In the genomic region with DNA sequence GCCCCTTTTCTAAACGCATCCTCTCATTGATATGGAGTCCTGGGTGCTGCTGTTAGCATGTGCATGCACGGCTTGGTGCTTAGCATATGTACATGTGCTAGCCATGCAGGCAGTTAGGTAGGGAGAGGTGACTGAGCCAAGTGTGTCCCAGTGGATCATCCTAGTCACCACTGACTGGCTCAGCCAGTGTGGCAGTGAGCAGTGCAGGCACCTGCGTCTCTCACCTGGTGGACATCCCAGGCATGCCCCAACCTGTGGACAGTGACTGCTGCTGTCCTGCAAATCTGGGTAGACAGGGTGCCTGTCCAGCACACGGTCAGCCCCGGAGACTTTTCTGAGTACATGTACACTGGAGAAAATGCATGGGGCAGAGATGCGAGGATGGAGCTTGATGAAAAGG, we compare ENCODE assay signal across 15 mouse cellular contexts. TPM values are rescaled to one million over a fixed set of nuclear protein-coding genes. Genes with fewer than 3 reads are reported as not detected.
A peak's percentile ranks its signal among the peaks of the same experiment; 100 is the strongest.
DNase-seq lines count a peak whose midpoint lies in the region; ATAC-seq and TF ChIP-seq lines count a peak whose summit lies in the region.
"Had no signal": no experiment of that assay in that cellular context is flagged by ENCODE, and none has a peak within 500 bp of the region (broad histone marks: within the 10 kb centered on the region; RNA-seq: fewer than 3 reads in every experiment).

No protein-coding gene starts in this region.

- no peak for DNase-seq in heart, adult 2 months
- DNase-seq in heart, postnatal 36 days: no peak
- no peak for DNase-seq in neural tube, embryonic 10.5 days (ENCODE audit: extremely low spot score, low spot score)
- no peak for DNase-seq in limb, embryonic 14.5 days (ENCODE audit: low spot score)
- DNase-seq in B cell, adult 2 months: no peak
- DNase-seq: cerebellum, postnatal 14 days had no signal

- H3K4me2 ChIP-seq in neural tube, embryonic 13.5 days: no peak overlapping the region
- H3K4me2 ChIP-seq in limb, embryonic 14.5 days (replicated peaks; ENCODE audit: low read depth, low read length, severe bottlenecking): no peak overlapping the region
- H3K4me2 ChIP-seq: embryonic facial prominence, embryonic 12.5 days; heart, embryonic 11.5 days; liver, embryonic 12.5 days; midbrain, embryonic 12.5 days had no signal

- no peak overlapping the region for H3K9ac ChIP-seq in heart, adult 2 months (ENCODE audit: low read depth, low read length)
- H3K9ac ChIP-seq in neural tube, embryonic 13.5 days: no peak overlapping the region
- no peak overlapping the region for H3K9ac ChIP-seq in limb, embryonic 14.5 days (ENCODE audit: low read depth, low read length, severe bottlenecking)
- H3K9ac ChIP-seq: embryonic facial prominence, embryonic 12.5 days; liver, embryonic 12.5 days; midbrain, embryonic 12.5 days had no signal

- WGBS in heart, adult 2 months: 98% methylated on average over 6 of the region's 6 CpGs
- 96% methylated on average over 6 of the region's 6 CpGs for WGBS in neural tube, embryonic 13.5 days
- 94% methylated on average over 6 of the region's 6 CpGs for WGBS in limb, embryonic 14.5 days

- H3K9me3 ChIP-seq in neural tube, embryonic 13.5 days: no peaks in the 10 kb centered on the region
- H3K9me3 ChIP-seq in limb, embryonic 14.5 days (ENCODE audit: control insufficient read depth, low read length): no peaks in the 10 kb centered on the region
- H3K9me3 ChIP-seq: embryonic facial prominence, embryonic 12.5 days; liver, embryonic 12.5 days had no signal

- H3K79me2 ChIP-seq in heart, adult 2 months (replicated peaks; ENCODE audit: control insufficient read depth, insufficient read depth, low read length): no peaks in the 10 kb centered on the region

- intact Hi-C loops in heart, adult 2 months (cut with DNase I): no loop called here
- intact Hi-C loops in heart, postnatal 36 days (cut with DNase I): no loop called here

- ATAC-seq in neural tube, embryonic 13.5 days (ENCODE audit: low read depth): no peak
- ATAC-seq in limb, embryonic 14.5 days (ENCODE audit: low FRiP score, low read depth): no peak
- ATAC-seq in erythroid progenitor cell, adult 5-6 weeks (replicated peaks; ENCODE audit: low FRiP score, poor library complexity, severe bottlenecking): no peak
- ATAC-seq: intestine, postnatal 0 days; liver, embryonic 12.5 days; lung, postnatal 0 days had no signal

- TF ChIP-seq EP300 in heart, adult 2 months (IDR thresholded peaks at IDR 0.05; ENCODE audit: insufficient read depth, low read depth, low read length): no peak

- H3K27ac ChIP-seq in heart, adult 2 months: peak overlapping the region; percentile 58; the same call in 1 of the 2 replicates
- H3K27ac ChIP-seq in neural tube, embryonic 13.5 days (replicated peaks): peak overlapping the region; percentile 87; the same call in 1 of the 2 replicates
- peak overlapping the region; percentile 84; the same call in 1 of the 2 replicates for H3K27ac ChIP-seq in limb, embryonic 14.5 days (replicated peaks; ENCODE audit: low read depth, low read length)
- H3K27ac ChIP-seq: liver, embryonic 12.5 days; midbrain, embryonic 12.5 days had no signal

- no peak for TF ChIP-seq CTCF in heart, adult 2 months (IDR thresholded peaks at IDR 0.05)

- no peaks in the 10 kb centered on the region for H3K36me3 ChIP-seq in heart, adult 2 months (ENCODE audit: control insufficient read depth, insufficient read depth, low read length)
- H3K36me3 ChIP-seq in neural tube, embryonic 13.5 days: peaks cover 13% of the 10 kb centered on the region; the same call in 1 of the 2 replicates
- H3K36me3 ChIP-seq in limb, embryonic 14.5 days (ENCODE audit: control insufficient read depth, insufficient read depth, low read length): peaks cover 42% of the 10 kb centered on the region
- H3K36me3 ChIP-seq: liver, embryonic 12.5 days had no signal

- peaks cover 20% of the 10 kb centered on the region for H3K4me1 ChIP-seq in heart, adult 2 months (ENCODE audit: control insufficient read depth, insufficient read depth, low read length)
- H3K4me1 ChIP-seq in neural tube, embryonic 13.5 days (replicated peaks): peaks cover 38% of the 10 kb centered on the region
- H3K4me1 ChIP-seq in limb, embryonic 14.5 days (ENCODE audit: control insufficient read depth, insufficient read depth, low read length): peaks cover 50% of the 10 kb centered on the region

- no peak overlapping the region for H3K4me3 ChIP-seq in heart, adult 2 months
- H3K4me3 ChIP-seq in neural tube, embryonic 13.5 days: no peak overlapping the region
- no peak overlapping the region for H3K4me3 ChIP-seq in limb, embryonic 14.5 days (replicated peaks; ENCODE audit: low read length)
- H3K4me3 ChIP-seq: embryonic facial prominence, embryonic 12.5 days; liver, embryonic 12.5 days; midbrain, embryonic 12.5 days had no signal

- no peaks in the 10 kb centered on the region for H3K27me3 ChIP-seq in heart, adult 2 months (ENCODE audit: control insufficient read depth, insufficient read depth, low read length)
- no peaks in the 10 kb centered on the region for H3K27me3 ChIP-seq in neural tube, embryonic 13.5 days
- no peaks in the 10 kb centered on the region for H3K27me3 ChIP-seq in limb, embryonic 14.5 days (ENCODE audit: control insufficient read depth, insufficient read depth, low read length)
- H3K27me3 ChIP-seq: embryonic facial prominence, embryonic 12.5 days; liver, embryonic 12.5 days; midbrain, embryonic 12.5 days had no signal

- no peak for TF ChIP-seq POLR2A in heart, adult 2 months (IDR thresholded peaks at IDR 0.05; ENCODE audit: insufficient read depth, low read depth, low read length)
- TF ChIP-seq POLR2A in limb, embryonic 14.5 days (IDR thresholded peaks at IDR 0.05; ENCODE audit: borderline replicate concordance, extremely low read depth, insufficient read depth, insufficient read length): no peak

RNA-seq across cellular contexts. Expression of a gene that starts 13.8 kb away (rescaled TPM):
- under 1 TPM; 0.32 to 0.65 TPM for total RNA-seq in heart, adult 2 months (2021)
- 0.15 and 0.18 TPM in 2 replicates for polyA plus RNA-seq in heart, adult 2 months (2012; rRNA removed)
- under 1 TPM; 0.56 to 0.76 TPM for total RNA-seq in heart, postnatal 36 days (2021)
- 0.13 TPM in 1 of 2 replicates, not detected in the other for polyA plus RNA-seq in neural tube, embryonic 13.5 days (2015; fragmentation: Nextera tagmentation; extraction: Ambion mirVana)
- polyA plus RNA-seq in limb, embryonic 14.5 days (2012; rRNA removed): 0.69 and 0.85 TPM in 2 replicates
- 1.3 and 1.6 TPM in 2 replicates for polyA plus RNA-seq in limb, embryonic 14.5 days (2014; fragmentation: Nextera tagmentation; extraction: Ambion mirVana)
- not detected in 2 replicates for total RNA-seq in erythroid progenitor cell, adult 5-6 weeks (2015; ENCODE audit: low replicate concordance)
- total RNA-seq in erythroid progenitor cell, adult 5-6 weeks (2017; ENCODE audit: low replicate concordance): not detected in 2 replicates
- polyA plus RNA-seq: large intestine, adult 2 months had no signal

RNA-seq across cellular contexts. Expression of a gene that starts 27.0 kb away (rescaled TPM):
- total RNA-seq in heart, adult 2 months (2021): 100 to 1,000 TPM in 1 of 2 experiments, 10 to 100 TPM in 1; 99.2 to 109 TPM
- 98.9 and 121 TPM in 2 replicates for polyA plus RNA-seq in heart, adult 2 months (2012; rRNA removed)
- total RNA-seq in heart, postnatal 36 days (2021): 100 to 1,000 TPM; 118 to 123 TPM
- 56.4 and 57.5 TPM in 2 replicates for polyA plus RNA-seq in neural tube, embryonic 13.5 days (2015; fragmentation: Nextera tagmentation; extraction: Ambion mirVana)
- 175 and 202 TPM in 2 replicates for polyA plus RNA-seq in limb, embryonic 14.5 days (2012; rRNA removed)
- polyA plus RNA-seq in limb, embryonic 14.5 days (2014; fragmentation: Nextera tagmentation; extraction: Ambion mirVana): 202 and 223 TPM in 2 replicates
- 11.3 and 14.1 TPM in 2 replicates for total RNA-seq in erythroid progenitor cell, adult 5-6 weeks (2015; ENCODE audit: low replicate concordance)
- 9.0 and 16.9 TPM in 2 replicates for total RNA-seq in erythroid progenitor cell, adult 5-6 weeks (2017; ENCODE audit: low replicate concordance)

RNA-seq across cellular contexts. Expression of a gene that starts 38.5 kb away (rescaled TPM):
- 10 to 100 TPM; 13.1 to 15.5 TPM for total RNA-seq in heart, adult 2 months (2021)
- polyA plus RNA-seq in heart, adult 2 months (2012; rRNA removed): 10.3 and 14.6 TPM in 2 replicates
- 10 to 100 TPM; 12.6 to 15.2 TPM for total RNA-seq in heart, postnatal 36 days (2021)
- polyA plus RNA-seq in neural tube, embryonic 13.5 days (2015; fragmentation: Nextera tagmentation; extraction: Ambion mirVana): 15.6 and 17.9 TPM in 2 replicates
- 24.3 and 29.7 TPM in 2 replicates for polyA plus RNA-seq in limb, embryonic 14.5 days (2012; rRNA removed)
- polyA plus RNA-seq in limb, embryonic 14.5 days (2014; fragmentation: Nextera tagmentation; extraction: Ambion mirVana): 17.7 and 19.5 TPM in 2 replicates
- 1.4 and 2.9 TPM in 2 replicates for total RNA-seq in erythroid progenitor cell, adult 5-6 weeks (2015; ENCODE audit: low replicate concordance)
- 0.90 and 0.91 TPM in 2 replicates for total RNA-seq in erythroid progenitor cell, adult 5-6 weeks (2017; ENCODE audit: low replicate concordance)

Comparison
In these comparisons a context has a peak if more than half of its experiments do, and no peak if none do; other contexts are left out.
1. RNA of a gene that starts 27.0 kb away (total RNA-seq): 118 to 123 TPM in heart, postnatal 36 days and 99.2 to 109 TPM in heart, adult 2 months; 9.0 to 16.9 TPM in erythroid progenitor cell, adult 5-6 weeks; every median in the first group is over 4 times any median in the second.
2. Peak in every context shown above with its lines, with median percentiles within 50 percentile points of each other: H3K27ac ChIP-seq.